Mouse (Mus musculus) Muller cell, postnatal 12 days (primary cell): Measurements from ENCODE around the gene Xpnpep2.

Experiments used
- DNase-seq: peaks from one replicate; pipeline ENCODE4 v3.0.0-alpha.2; 2015; ENCODE audit errors: inconsistent ontology term

The Xpnpep2 gene

GRCm38 (mm10) chrX:48158229-48158919 is 49.8 kb downstream of the Xpnpep2 start:
- no peak for DNase-seq

DNA sequence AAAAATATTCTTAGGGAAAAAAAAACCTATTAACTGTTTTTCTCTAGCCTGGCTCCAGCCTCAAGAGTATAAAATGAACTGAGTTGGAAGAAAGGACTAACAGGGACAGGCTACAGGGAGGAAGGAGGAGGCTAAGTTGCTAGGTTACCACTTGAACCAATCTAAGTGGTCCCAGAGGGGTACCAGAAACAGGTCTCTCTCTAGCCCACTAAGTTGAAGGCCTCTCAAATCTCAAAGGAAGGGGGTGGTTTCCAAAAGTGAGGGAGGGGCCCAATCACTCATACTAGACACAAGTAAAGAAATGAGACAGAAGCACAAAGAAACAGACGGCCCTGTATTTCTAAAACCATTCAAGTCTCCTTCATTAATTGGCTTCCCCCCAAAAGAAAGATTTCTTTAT is 61.4 kb downstream of the Xpnpep2 start:
- no peak for DNase-seq

DNA sequence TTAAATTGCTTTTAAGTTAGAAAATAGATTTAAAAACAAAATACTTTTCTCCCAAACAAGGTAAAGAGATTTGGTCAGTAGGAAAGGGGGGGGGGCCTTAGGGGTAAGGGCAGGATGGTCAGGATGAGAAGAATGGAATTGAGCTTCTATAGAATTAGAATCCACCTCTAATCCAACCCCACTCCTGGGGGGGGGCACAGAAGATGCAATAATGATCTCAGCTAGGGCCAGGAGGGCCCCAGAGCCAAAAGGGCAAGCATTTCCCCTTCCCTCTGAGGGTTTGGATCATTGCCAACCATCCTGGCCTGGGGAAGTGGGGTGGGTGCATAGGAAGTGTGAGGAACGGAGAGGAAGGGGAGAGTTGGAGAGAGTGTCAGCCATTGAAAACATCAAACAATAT is 61.8 kb downstream of the Xpnpep2 start:
- no peak for DNase-seq

DNA sequence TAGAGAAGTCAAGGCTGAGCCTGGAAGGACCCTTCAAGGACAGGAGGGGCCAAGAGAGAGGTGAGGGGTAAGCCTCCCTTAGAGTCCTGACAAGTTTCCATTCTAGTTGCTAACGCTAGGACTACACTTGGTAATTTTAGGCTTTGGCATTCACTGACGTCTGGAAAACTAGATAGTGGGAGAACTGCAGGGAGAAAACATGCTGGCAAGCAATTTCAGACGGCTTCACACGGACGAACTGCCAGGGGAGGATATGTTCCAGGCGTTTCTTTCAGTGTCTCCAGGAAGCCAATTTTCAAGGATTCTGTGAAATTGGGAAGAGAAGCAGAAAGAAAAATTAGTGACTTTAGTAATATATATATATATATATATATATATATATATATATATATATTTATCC is 73.3 kb downstream of the Xpnpep2 start:
- DNase-seq = no peak

GRCm38 (mm10) chrX:48184703-48185102 is 76.2 kb downstream of the Xpnpep2 start:
- no peak for DNase-seq
